Mouse (Mus musculus): ENCODE data around the gene Vdac1. TPM values are rescaled to one million over a fixed set of nuclear protein-coding genes. Genes with fewer than 3 reads are reported as not detected.

Vdac1 gene
- polyA plus RNA-seq, 1 experiment from 2014 or later: 232 TPM

- 100% methylated on average over 1 of the region's 1 CpGs for WGBS (ENCODE audit: missing documents)
- H3K27ac ChIP-seq: no peak overlapping the region
- H3K36me3 ChIP-seq (ENCODE audit: inconsistent target): peaks cover 50% of the 10 kb centered on the region
- H3K4me3 ChIP-seq (ENCODE audit: inconsistent target): no peak overlapping the region
- peaks cover 75% of the 10 kb centered on the region for H3K79me2 ChIP-seq (ENCODE audit: inconsistent target)
Measured at GRCm38 (mm10) chr11:52402566-52402965, 41.9 kb downstream of the Vdac1 start.

GRCm38 (mm10) chr11:52404209-52404608, 43.5 kb downstream of the Vdac1 start:
- H3K79me2 ChIP-seq (ENCODE audit: inconsistent target): peaks cover 58% of the 10 kb centered on the region
- WGBS (ENCODE audit: missing documents): 97% methylated on average over 3 of the region's 5 CpGs
- H3K36me3 ChIP-seq (ENCODE audit: inconsistent target): peaks cover 65% of the 10 kb centered on the region
- no peak overlapping the region for H3K27ac ChIP-seq
- no peak overlapping the region for H3K4me3 ChIP-seq (ENCODE audit: inconsistent target)

GRCm38 (mm10) chr11:52405196-52405688, 44.6 kb downstream of the Vdac1 start:
- WGBS (ENCODE audit: missing documents): 95% methylated on average over 9 of the region's 9 CpGs
- Histone ChIP-seq H3K4me3 (ENCODE audit: inconsistent target) (no peak overlapping the region), H3K27ac (no peak overlapping the region), H3K36me3 (ENCODE audit: inconsistent target) (peaks cover 65% of the 10 kb centered on the region), H3K79me2 (ENCODE audit: inconsistent target) (peaks cover 48% of the 10 kb centered on the region)

GRCm38 (mm10) chr11:52409316-52409715, 48.7 kb downstream of the Vdac1 start:
- WGBS (ENCODE audit: missing documents): 88% methylated on average over 5 of the region's 5 CpGs
- no peak overlapping the region for H3K4me3 ChIP-seq (ENCODE audit: inconsistent target)
- H3K36me3 ChIP-seq (ENCODE audit: inconsistent target): peaks cover 45% of the 10 kb centered on the region
- H3K27ac ChIP-seq: no peak overlapping the region
- peaks cover 7% of the 10 kb centered on the region; the same call in 1 of the 2 replicates for H3K79me2 ChIP-seq (ENCODE audit: inconsistent target)

GRCm38 (mm10) chr11:52418358-52418757, 57.7 kb downstream of the Vdac1 start:
- H3K27ac ChIP-seq: no peak overlapping the region
- no peaks in the 10 kb centered on the region for H3K79me2 ChIP-seq (ENCODE audit: inconsistent target)
- no peaks in the 10 kb centered on the region for H3K36me3 ChIP-seq (ENCODE audit: inconsistent target)
- whole genome bisulfite sequencing (ENCODE audit: missing documents): 95% methylated on average over 5 of the region's 5 CpGs
- no peak overlapping the region for H3K4me3 ChIP-seq (ENCODE audit: inconsistent target)

GRCm38 (mm10) chr11:52419246-52419645, 58.6 kb downstream of the Vdac1 start:
- H3K79me2 ChIP-seq (ENCODE audit: inconsistent target): no peaks in the 10 kb centered on the region
- no peaks in the 10 kb centered on the region for H3K36me3 ChIP-seq (ENCODE audit: inconsistent target)
- H3K27ac ChIP-seq: no peak overlapping the region
- no peak overlapping the region for H3K4me3 ChIP-seq (ENCODE audit: inconsistent target)
- WGBS (ENCODE audit: missing documents): 57% methylated on average over 5 of the region's 5 CpGs

GRCm38 (mm10) chr11:52419861-52420260, 59.2 kb downstream of the Vdac1 start:
- no peaks in the 10 kb centered on the region for H3K79me2 ChIP-seq (ENCODE audit: inconsistent target)
- 79% methylated on average over 7 of the region's 7 CpGs for WGBS (ENCODE audit: missing documents)
- H3K36me3 ChIP-seq (ENCODE audit: inconsistent target): no peaks in the 10 kb centered on the region
- no peak overlapping the region for H3K4me3 ChIP-seq (ENCODE audit: inconsistent target)
- no peak overlapping the region for H3K27ac ChIP-seq

GRCm38 (mm10) chr11:52420296-52421052, 59.8 kb downstream of the Vdac1 start:
- no peak overlapping the region for H3K27ac ChIP-seq
- no peak overlapping the region for H3K4me3 ChIP-seq (ENCODE audit: inconsistent target)
- 76% methylated on average over 12 of the region's 12 CpGs for WGBS (ENCODE audit: missing documents)
- no peaks in the 10 kb centered on the region for H3K36me3 ChIP-seq (ENCODE audit: inconsistent target)
- no peaks in the 10 kb centered on the region for H3K79me2 ChIP-seq (ENCODE audit: inconsistent target)

- no peaks in the 10 kb centered on the region for H3K36me3 ChIP-seq (ENCODE audit: inconsistent target)
- H3K79me2 ChIP-seq (ENCODE audit: inconsistent target): no peaks in the 10 kb centered on the region
- H3K4me3 ChIP-seq (ENCODE audit: inconsistent target): no peak overlapping the region
- H3K27ac ChIP-seq: no peak overlapping the region
- WGBS (ENCODE audit: missing documents): 50% methylated on average over 12 of the region's 12 CpGs
Measured at GRCm38 (mm10) chr11:52421053-52421778, 60.6 kb downstream of the Vdac1 start.

GRCm38 (mm10) chr11:52429440-52429839, 68.8 kb downstream of the Vdac1 start:
- 82% methylated on average over 5 of the region's 6 CpGs for WGBS (ENCODE audit: missing documents)
- Histone ChIP-seq H3K27ac (no peak overlapping the region), H3K36me3 (ENCODE audit: inconsistent target) (no peaks in the 10 kb centered on the region), H3K4me3 (ENCODE audit: inconsistent target) (no peak overlapping the region), H3K79me2 (ENCODE audit: inconsistent target) (no peaks in the 10 kb centered on the region)

- WGBS (ENCODE audit: missing documents): 82% methylated on average over 5 of the region's 5 CpGs
- Histone ChIP-seq H3K4me3 (ENCODE audit: inconsistent target) (no peak overlapping the region), H3K79me2 (ENCODE audit: inconsistent target) (no peaks in the 10 kb centered on the region), H3K27ac (no peak overlapping the region), H3K36me3 (ENCODE audit: inconsistent target) (no peaks in the 10 kb centered on the region)
Measured at GRCm38 (mm10) chr11:52431594-52431993, 70.9 kb downstream of the Vdac1 start.

- H3K36me3 ChIP-seq (ENCODE audit: inconsistent target): no peaks in the 10 kb centered on the region
- no peak overlapping the region for H3K4me3 ChIP-seq (ENCODE audit: inconsistent target)
- H3K79me2 ChIP-seq (ENCODE audit: inconsistent target): no peaks in the 10 kb centered on the region
- H3K27ac ChIP-seq: no peak overlapping the region
- WGBS (ENCODE audit: missing documents): 88% methylated on average over 5 of the region's 5 CpGs
Measured at GRCm38 (mm10) chr11:52432148-52432547, 71.5 kb downstream of the Vdac1 start.

- H3K4me3 ChIP-seq (ENCODE audit: inconsistent target): no peak overlapping the region
- H3K79me2 ChIP-seq (ENCODE audit: inconsistent target): no peaks in the 10 kb centered on the region
- WGBS (ENCODE audit: missing documents): 94% methylated on average over 8 of the region's 8 CpGs
- H3K36me3 ChIP-seq (ENCODE audit: inconsistent target): no peaks in the 10 kb centered on the region
- H3K27ac ChIP-seq: no peak overlapping the region
Measured at GRCm38 (mm10) chr11:52433076-52433796, 72.6 kb downstream of the Vdac1 start.

GRCm38 (mm10) chr11:52433797-52434195, 73.1 kb downstream of the Vdac1 start:
- no peaks in the 10 kb centered on the region for H3K36me3 ChIP-seq (ENCODE audit: inconsistent target)
- H3K27ac ChIP-seq: no peak overlapping the region
- 78% methylated on average over 2 of the region's 2 CpGs for WGBS (ENCODE audit: missing documents)
- no peaks in the 10 kb centered on the region for H3K79me2 ChIP-seq (ENCODE audit: inconsistent target)
- no peak overlapping the region for H3K4me3 ChIP-seq (ENCODE audit: inconsistent target)
